Mouse (Mus musculus): ENCODE data around the gene Gm28042. TPM values are rescaled to one million over a fixed set of nuclear protein-coding genes. Genes with fewer than 3 reads are reported as not detected.
A peak's percentile ranks its signal among the peaks of the same experiment; 100 is the strongest.

The Gm28042 gene
- polyA plus RNA-seq, 1 experiment from 2014 or later = 2.4 TPM

- Histone ChIP-seq H3K4me3 (ENCODE audit: low read length) (no peak overlapping the region), H3K9me3 (ENCODE audit: control insufficient read depth, low read length) (no peaks in the 10 kb centered on the region), H3K4me1 (ENCODE audit: control insufficient read depth, insufficient read depth, low read length) (no peaks in the 10 kb centered on the region), H3K9ac (ENCODE audit: low read depth, low read length) (no peak overlapping the region), H3K27me3 (replicated peaks; ENCODE audit: control insufficient read depth, insufficient read depth, low read length) (no peaks in the 10 kb centered on the region), H3K4me2 (ENCODE audit: low read depth, low read length) (no peak overlapping the region), H3K36me3 (ENCODE audit: control insufficient read depth, insufficient read depth, low read length) (no peaks in the 10 kb centered on the region), H3K27ac (ENCODE audit: low read length) (no peak overlapping the region)
- 80% methylated on average over 4 of the region's 4 CpGs for WGBS
- no peak for ATAC-seq
These were observed 19.5 kb upstream of the Gm28042 start for GRCm38 (mm10) chr2:120007680-120008210.

- H3K4me2 ChIP-seq (ENCODE audit: low read depth, low read length) = no peak overlapping the region
- H3K27ac ChIP-seq (ENCODE audit: low read length) = no peak overlapping the region
These were observed 18.6 kb upstream of the Gm28042 start for GRCm38 (mm10) chr2:120008672-120009071.

GRCm38 (mm10) chr2:120011462-120012200 lies 15.7 kb upstream of the Gm28042 start:
- Histone ChIP-seq H3K36me3 (ENCODE audit: control insufficient read depth, insufficient read depth, low read length) (0 out of 2 replicates have a peak, but pooled peaks cover 4% of the 10 kb centered on the region), H3K27me3 (replicated peaks; ENCODE audit: control insufficient read depth, insufficient read depth, low read length) (no peaks in the 10 kb centered on the region), H3K4me3 (ENCODE audit: low read length) (no peak overlapping the region), H3K4me1 (ENCODE audit: control insufficient read depth, insufficient read depth, low read length) (no peaks in the 10 kb centered on the region), H3K4me2 (ENCODE audit: low read depth, low read length) (no peak overlapping the region), H3K9ac (ENCODE audit: low read depth, low read length) (no peak overlapping the region), H3K9me3 (ENCODE audit: control insufficient read depth, low read length) (no peaks in the 10 kb centered on the region), H3K27ac (ENCODE audit: low read length) (no peak overlapping the region)
- 81% methylated on average over 8 of the region's 8 CpGs for WGBS
- no peak for ATAC-seq

More at GRCm38 (mm10) chr2:120008672-120009071, 18.6 kb upstream of the Gm28042 start:
- ATAC-seq = no peak
- H3K36me3 ChIP-seq (ENCODE audit: control insufficient read depth, insufficient read depth, low read length) = no peaks in the 10 kb centered on the region
- H3K4me1 ChIP-seq (ENCODE audit: control insufficient read depth, insufficient read depth, low read length) = no peaks in the 10 kb centered on the region
- H3K4me3 ChIP-seq (ENCODE audit: low read length) = no peak overlapping the region
- no peaks in the 10 kb centered on the region for H3K9me3 ChIP-seq (ENCODE audit: control insufficient read depth, low read length)
- 62% methylated on average over 4 of the region's 4 CpGs for WGBS
- no peaks in the 10 kb centered on the region for H3K27me3 ChIP-seq (replicated peaks; ENCODE audit: control insufficient read depth, insufficient read depth, low read length)
- H3K9ac ChIP-seq (ENCODE audit: low read depth, low read length) = no peak overlapping the region

GRCm38 (mm10) chr2:120012924-120013323 lies 14.4 kb upstream of the Gm28042 start:
- no peak overlapping the region for H3K4me2 ChIP-seq (ENCODE audit: low read depth, low read length)
- H3K9ac ChIP-seq (ENCODE audit: low read depth, low read length) = no peak overlapping the region
- H3K9me3 ChIP-seq (ENCODE audit: control insufficient read depth, low read length) = no peaks in the 10 kb centered on the region
- no peaks in the 10 kb centered on the region for H3K27me3 ChIP-seq (replicated peaks; ENCODE audit: control insufficient read depth, insufficient read depth, low read length)
- H3K4me1 ChIP-seq (ENCODE audit: control insufficient read depth, insufficient read depth, low read length) = no peaks in the 10 kb centered on the region
- no peak overlapping the region for H3K27ac ChIP-seq (ENCODE audit: low read length)
- 0 out of 2 replicates have a peak, but pooled peaks cover 4% of the 10 kb centered on the region for H3K36me3 ChIP-seq (ENCODE audit: control insufficient read depth, insufficient read depth, low read length)
- 75% methylated on average over 13 of the region's 13 CpGs for WGBS
- H3K4me3 ChIP-seq (ENCODE audit: low read length) = no peak overlapping the region
- ATAC-seq = peak; percentile 38

- no peak for ATAC-seq
- H3K27ac ChIP-seq (ENCODE audit: low read length) = no peak overlapping the region
- no peak overlapping the region for H3K4me2 ChIP-seq (ENCODE audit: low read depth, low read length)
- H3K4me3 ChIP-seq (ENCODE audit: low read length) = no peak overlapping the region
- WGBS = 92% methylated on average over 2 of the region's 2 CpGs
- no peaks in the 10 kb centered on the region for H3K4me1 ChIP-seq (ENCODE audit: control insufficient read depth, insufficient read depth, low read length)
- 0 out of 2 replicates have a peak, but pooled peaks cover 4% of the 10 kb centered on the region for H3K36me3 ChIP-seq (ENCODE audit: control insufficient read depth, insufficient read depth, low read length)
- H3K27me3 ChIP-seq (replicated peaks; ENCODE audit: control insufficient read depth, insufficient read depth, low read length) = no peaks in the 10 kb centered on the region
- no peak overlapping the region for H3K9ac ChIP-seq (ENCODE audit: low read depth, low read length)
- no peaks in the 10 kb centered on the region for H3K9me3 ChIP-seq (ENCODE audit: control insufficient read depth, low read length)
These were observed 13.3 kb upstream of the Gm28042 start for GRCm38 (mm10) chr2:120013831-120014486.

GRCm38 (mm10) chr2:120015882-120016281 lies 11.4 kb upstream of the Gm28042 start:
- no peaks in the 10 kb centered on the region for H3K4me1 ChIP-seq (ENCODE audit: control insufficient read depth, insufficient read depth, low read length)
- H3K36me3 ChIP-seq (ENCODE audit: control insufficient read depth, insufficient read depth, low read length) = 0 out of 2 replicates have a peak, but pooled peaks cover 7% of the 10 kb centered on the region
- no peaks in the 10 kb centered on the region for H3K9me3 ChIP-seq (ENCODE audit: control insufficient read depth, low read length)
- H3K4me3 ChIP-seq (ENCODE audit: low read length) = no peak overlapping the region
- 93% methylated on average over 4 of the region's 4 CpGs for WGBS
- H3K4me2 ChIP-seq (ENCODE audit: low read depth, low read length) = no peak overlapping the region
- ATAC-seq = no peak
- H3K27me3 ChIP-seq (replicated peaks; ENCODE audit: control insufficient read depth, insufficient read depth, low read length) = no peaks in the 10 kb centered on the region
- H3K27ac ChIP-seq (ENCODE audit: low read length) = no peak overlapping the region
- H3K9ac ChIP-seq (ENCODE audit: low read depth, low read length) = no peak overlapping the region

- WGBS = 75% methylated on average over 12 of the region's 12 CpGs
- ATAC-seq = peak; percentile 38; the same call in 1 of the 2 replicates
- H3K27me3 ChIP-seq (replicated peaks; ENCODE audit: control insufficient read depth, insufficient read depth, low read length) = no peaks in the 10 kb centered on the region
- H3K4me1 ChIP-seq (ENCODE audit: control insufficient read depth, insufficient read depth, low read length) = no peaks in the 10 kb centered on the region
- no peaks in the 10 kb centered on the region for H3K9me3 ChIP-seq (ENCODE audit: control insufficient read depth, low read length)
- H3K27ac ChIP-seq (ENCODE audit: low read length) = no peak overlapping the region
- H3K4me2 ChIP-seq (ENCODE audit: low read depth, low read length) = no peak overlapping the region
- no peak overlapping the region for H3K9ac ChIP-seq (ENCODE audit: low read depth, low read length)
- 0 out of 2 replicates have a peak, but pooled peaks cover 7% of the 10 kb centered on the region for H3K36me3 ChIP-seq (ENCODE audit: control insufficient read depth, insufficient read depth, low read length)
- no peak overlapping the region for H3K4me3 ChIP-seq (ENCODE audit: low read length)
These were observed 9.7 kb upstream of the Gm28042 start for GRCm38 (mm10) chr2:120017599-120017998.

- ATAC-seq = no peak
These were observed 3.0 kb upstream of the Gm28042 start for GRCm38 (mm10) chr2:120024337-120024736.

GRCm38 (mm10) chr2:120027950-120028331 lies 648 bp downstream of the Gm28042 start:
- WGBS = 38% methylated on average over 3 of the region's 3 CpGs
- Histone ChIP-seq H3K9ac (ENCODE audit: low read depth, low read length) (peak overlapping the region; percentile 94), H3K27ac (ENCODE audit: low read length) (peak overlapping the region; percentile 90), H3K4me3 (ENCODE audit: low read length) (peak overlapping the region; percentile 78), H3K4me2 (ENCODE audit: low read depth, low read length) (peak overlapping the region; percentile 54), H3K9me3 (ENCODE audit: control insufficient read depth, low read length) (no peaks in the 10 kb centered on the region), H3K36me3 (ENCODE audit: control insufficient read depth, insufficient read depth, low read length) (peaks cover 12% of the 10 kb centered on the region), H3K4me1 (ENCODE audit: control insufficient read depth, insufficient read depth, low read length) (peaks cover 10% of the 10 kb centered on the region), H3K27me3 (replicated peaks; ENCODE audit: control insufficient read depth, insufficient read depth, low read length) (no peaks in the 10 kb centered on the region)
- ATAC-seq = peak; percentile 20

More at GRCm38 (mm10) chr2:120024337-120024736, 3.0 kb upstream of the Gm28042 start:
- Histone ChIP-seq H3K4me1 (ENCODE audit: control insufficient read depth, insufficient read depth, low read length) (peaks cover 10% of the 10 kb centered on the region), H3K36me3 (ENCODE audit: control insufficient read depth, insufficient read depth, low read length) (peaks cover 8% of the 10 kb centered on the region; the same call in 1 of the 2 replicates), H3K27ac (ENCODE audit: low read length) (no peak overlapping the region), H3K9me3 (ENCODE audit: control insufficient read depth, low read length) (no peaks in the 10 kb centered on the region), H3K4me3 (ENCODE audit: low read length) (no peak overlapping the region), H3K9ac (ENCODE audit: low read depth, low read length) (no peak overlapping the region), H3K4me2 (ENCODE audit: low read depth, low read length) (no peak overlapping the region), H3K27me3 (replicated peaks; ENCODE audit: control insufficient read depth, insufficient read depth, low read length) (no peaks in the 10 kb centered on the region)
- 85% methylated on average over 5 of the region's 5 CpGs for WGBS
